Mouse (Mus musculus): ENCODE results near the gene Chac1. TPM values are rescaled to one million over a fixed set of nuclear protein-coding genes. Genes with fewer than 3 reads are reported as not detected.

Gene Chac1
- polyA plus RNA-seq (2012; rRNA removed) = 2.0 and 2.2 TPM in 2 replicates

- H3K4me3 ChIP-seq (ENCODE audit: insufficient read depth, low read depth, low read length) = peak within 1 kb of the TSS; percentile 45
- H3K4me1 ChIP-seq (ENCODE audit: control insufficient read depth, insufficient read depth, low read length) = peaks cover 5% of the 10 kb centered on the region; the same call in 1 of the 2 replicates
- H3K36me3 ChIP-seq (ENCODE audit: control insufficient read depth, insufficient read depth, low read length) = no peaks in the 10 kb centered on the region
- H3K27me3 ChIP-seq (replicated peaks; ENCODE audit: control insufficient read depth, insufficient read depth, low read length) = no peaks in the 10 kb centered on the region
- no peak within 1 kb of the TSS for H3K27ac ChIP-seq (ENCODE audit: insufficient read depth, low read depth, low read length)
- DNase-seq = peak; percentile 96
- WGBS = 7% methylated on average over 58 of the region's 58 CpGs
- TF ChIP-seq CTCF (conservative IDR thresholded peaks at IDR 0.05; ENCODE audit: insufficient read depth, insufficient read length, low read depth, low read length) (no peak), POLR2A (IDR thresholded peaks at IDR 0.05; ENCODE audit: low read depth, low read length) (no peak)
Observed at GRCm38 (mm10) chr2:119350555-119351486, at the start of gene Chac1. Gene Chac1, plus strand, starts transcription at chr2:119351229.

- Histone ChIP-seq H3K27me3 (replicated peaks; ENCODE audit: control insufficient read depth, insufficient read depth, low read length) (no peaks in the 10 kb centered on the region), H3K27ac (ENCODE audit: insufficient read depth, low read depth, low read length) (no peak overlapping the region), H3K4me3 (ENCODE audit: insufficient read depth, low read depth, low read length) (no peak overlapping the region), H3K4me1 (ENCODE audit: control insufficient read depth, insufficient read depth, low read length) (peaks cover 7% of the 10 kb centered on the region; the same call in 1 of the 2 replicates), H3K36me3 (ENCODE audit: control insufficient read depth, insufficient read depth, low read length) (no peaks in the 10 kb centered on the region; the same call in 1 of the 2 replicates)
- WGBS = 59% methylated on average over 6 of the region's 6 CpGs
- TF ChIP-seq POLR2A (IDR thresholded peaks at IDR 0.05; ENCODE audit: low read depth, low read length) (no peak), CTCF (conservative IDR thresholded peaks at IDR 0.05; ENCODE audit: insufficient read depth, insufficient read length, low read depth, low read length) (no peak)
- no peak for DNase-seq
Observed at GRCm38 (mm10) chr2:119302876-119303275, 48.2 kb upstream of the Chac1 start.

- no peak for TF ChIP-seq CTCF (conservative IDR thresholded peaks at IDR 0.05; ENCODE audit: insufficient read depth, insufficient read length, low read depth, low read length)
- TF ChIP-seq POLR2A (IDR thresholded peaks at IDR 0.05; ENCODE audit: low read depth, low read length) = no peak
- H3K27me3 ChIP-seq (replicated peaks; ENCODE audit: control insufficient read depth, insufficient read depth, low read length) = no peaks in the 10 kb centered on the region
- no peak overlapping the region for H3K4me3 ChIP-seq (ENCODE audit: insufficient read depth, low read depth, low read length)
- DNase-seq = no peak
- H3K36me3 ChIP-seq (ENCODE audit: control insufficient read depth, insufficient read depth, low read length) = no peaks in the 10 kb centered on the region
- no peak overlapping the region for H3K27ac ChIP-seq (ENCODE audit: insufficient read depth, low read depth, low read length)
- 0 out of 2 replicates have a peak, but pooled peaks cover under 1% of the 10 kb centered on the region for H3K4me1 ChIP-seq (ENCODE audit: control insufficient read depth, insufficient read depth, low read length)
- WGBS = 69% methylated on average over 3 of the region's 3 CpGs
Observed at GRCm38 (mm10) chr2:119304391-119304790, 46.6 kb upstream of the Chac1 start.

GRCm38 (mm10) chr2:119304798-119305208 lies 46.2 kb upstream of the Chac1 start:
- no peaks in the 10 kb centered on the region for H3K27me3 ChIP-seq (replicated peaks; ENCODE audit: control insufficient read depth, insufficient read depth, low read length)
- WGBS = 56% methylated on average over 3 of the region's 3 CpGs
- DNase-seq = peak; percentile 90
- no peaks in the 10 kb centered on the region for H3K4me1 ChIP-seq (ENCODE audit: control insufficient read depth, insufficient read depth, low read length)
- no peaks in the 10 kb centered on the region for H3K36me3 ChIP-seq (ENCODE audit: control insufficient read depth, insufficient read depth, low read length)
- TF ChIP-seq CTCF (conservative IDR thresholded peaks at IDR 0.05; ENCODE audit: insufficient read depth, insufficient read length, low read depth, low read length) = no peak
- no peak overlapping the region for H3K4me3 ChIP-seq (ENCODE audit: insufficient read depth, low read depth, low read length)
- 0 out of 2 replicates have a peak overlapping the region, but pooled peaks have one; percentile 4 for H3K27ac ChIP-seq (ENCODE audit: insufficient read depth, low read depth, low read length)

- no peak for TF ChIP-seq CTCF (conservative IDR thresholded peaks at IDR 0.05; ENCODE audit: insufficient read depth, insufficient read length, low read depth, low read length)
- no peak for TF ChIP-seq POLR2A (IDR thresholded peaks at IDR 0.05; ENCODE audit: low read depth, low read length)
- peak overlapping the region; percentile 42; the same call in 1 of the 2 replicates for H3K27ac ChIP-seq (ENCODE audit: insufficient read depth, low read depth, low read length)
- H3K4me3 ChIP-seq (ENCODE audit: insufficient read depth, low read depth, low read length) = no peak overlapping the region
- peak; percentile 85 for DNase-seq
- H3K36me3 ChIP-seq (ENCODE audit: control insufficient read depth, insufficient read depth, low read length) = no peaks in the 10 kb centered on the region
- no peaks in the 10 kb centered on the region for H3K27me3 ChIP-seq (replicated peaks; ENCODE audit: control insufficient read depth, insufficient read depth, low read length)
- no peaks in the 10 kb centered on the region for H3K4me1 ChIP-seq (ENCODE audit: control insufficient read depth, insufficient read depth, low read length)
- 44% methylated on average over 12 of the region's 12 CpGs for WGBS
Observed at GRCm38 (mm10) chr2:119311544-119311943, 39.5 kb upstream of the Chac1 start.

GRCm38 (mm10) chr2:119312380-119312958 lies 38.6 kb upstream of the Chac1 start:
- peak overlapping the region; percentile 42; the same call in 1 of the 2 replicates for H3K27ac ChIP-seq (ENCODE audit: insufficient read depth, low read depth, low read length)
- TF ChIP-seq POLR2A (IDR thresholded peaks at IDR 0.05; ENCODE audit: low read depth, low read length) = no peak
- TF ChIP-seq CTCF (conservative IDR thresholded peaks at IDR 0.05; ENCODE audit: insufficient read depth, insufficient read length, low read depth, low read length) = no peak
- 88% methylated on average over 2 of the region's 2 CpGs for WGBS
- H3K4me3 ChIP-seq (ENCODE audit: insufficient read depth, low read depth, low read length) = no peak overlapping the region
- H3K27me3 ChIP-seq (replicated peaks; ENCODE audit: control insufficient read depth, insufficient read depth, low read length) = no peaks in the 10 kb centered on the region
- H3K4me1 ChIP-seq (ENCODE audit: control insufficient read depth, insufficient read depth, low read length) = no peaks in the 10 kb centered on the region; the same call in 1 of the 2 replicates
- no peak for DNase-seq
- no peaks in the 10 kb centered on the region for H3K36me3 ChIP-seq (ENCODE audit: control insufficient read depth, insufficient read depth, low read length)
